Mouse (Mus musculus): Measurements from ENCODE around the gene Olfr649.

The Olfr649 gene

DNA sequence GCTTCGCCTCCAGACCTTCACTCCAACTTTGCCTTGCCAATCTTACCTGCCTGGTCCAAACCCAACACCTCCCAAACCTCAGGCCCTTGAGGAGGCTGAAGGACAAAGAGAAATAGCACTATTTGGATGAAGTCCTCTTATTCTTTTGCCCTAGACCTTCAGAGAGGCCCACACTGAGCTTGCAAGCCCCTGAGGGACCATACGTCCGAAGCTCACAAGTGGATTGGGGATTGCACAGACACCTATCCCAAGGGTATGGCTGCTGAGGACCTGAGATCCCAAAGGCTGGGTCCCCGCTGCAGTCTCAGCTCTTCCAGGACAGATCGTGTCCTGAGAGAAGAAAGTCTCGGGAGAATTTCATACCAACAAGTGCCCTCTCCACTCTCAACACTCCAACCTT, at the start of gene Olfr649:
Gene Olfr649 (minus strand): TSS at position 101 of the 400 bp plus-strand sequence.
- DNase-seq (ENCODE audit: low spot score): no peak

DNA sequence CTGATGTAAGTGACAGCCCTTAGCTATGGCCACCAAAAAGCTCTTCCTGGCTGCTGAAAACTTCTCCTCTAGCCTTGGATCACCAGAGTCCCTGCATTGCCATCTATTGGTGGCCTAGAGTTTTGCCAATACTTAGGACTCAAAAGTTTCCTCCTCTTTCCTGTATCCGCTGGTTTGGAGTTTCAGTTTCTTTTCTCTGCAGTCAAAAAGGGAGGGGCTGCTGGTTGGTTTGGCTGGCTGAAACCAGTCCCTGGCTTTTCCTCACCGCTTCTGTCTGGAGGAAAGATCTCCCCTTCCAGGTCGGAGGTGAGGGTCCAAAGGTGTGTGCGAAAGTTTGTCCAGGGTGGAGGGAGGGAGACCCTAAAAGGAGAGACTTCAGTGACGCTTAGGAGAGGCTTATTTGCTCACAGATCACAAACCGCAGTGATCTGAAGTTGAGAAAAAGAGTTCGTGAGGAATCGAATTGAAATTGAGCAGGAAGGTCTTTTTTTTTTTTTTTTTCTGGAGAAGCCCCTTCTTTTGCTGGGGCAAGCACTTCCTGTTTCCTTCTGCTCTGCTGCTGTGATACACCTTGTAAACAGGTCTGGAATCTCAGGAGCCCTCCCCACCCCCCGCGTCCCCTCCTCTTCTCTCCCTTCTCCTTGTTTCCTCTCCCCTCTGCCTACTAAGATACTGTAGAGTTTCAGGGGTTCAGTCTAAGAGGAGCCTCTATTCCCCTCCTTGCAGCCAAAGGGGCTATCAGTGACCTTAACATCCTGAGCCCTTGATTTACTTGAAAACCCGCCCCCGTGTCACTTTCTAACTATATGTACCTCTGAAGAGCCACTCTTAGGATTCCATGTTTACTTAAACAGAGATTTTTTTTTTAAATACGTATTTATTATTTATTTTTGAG, 48.7 kb upstream of the Olfr649 start, which contains the start of gene Trim34a:
Gene Trim34a (plus strand): TSS at position 171 of the 895 bp plus-strand sequence.
- DNase-seq (ENCODE audit: low spot score): peak; percentile 48

DNA sequence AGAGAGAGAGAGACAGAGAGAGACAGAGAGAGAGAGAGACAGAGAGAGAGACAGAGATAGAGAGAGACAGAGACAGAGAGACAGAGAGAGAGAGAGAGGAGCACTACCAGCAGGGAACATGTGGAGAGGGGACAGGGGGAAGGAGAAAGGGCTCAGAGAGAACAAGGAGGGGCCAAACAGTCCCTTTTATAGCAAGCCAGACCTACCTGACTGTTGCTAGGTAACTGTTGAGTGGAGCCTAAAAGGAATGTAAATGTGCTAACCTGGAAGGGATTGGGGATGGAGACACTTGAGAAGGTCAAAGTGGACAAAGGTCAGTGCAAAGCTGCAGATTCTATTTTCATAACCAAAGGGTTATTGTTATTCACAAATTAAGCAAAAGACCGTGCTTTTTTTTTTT, 47.8 kb upstream of the Olfr649 start:
- no peak for DNase-seq (ENCODE audit: low spot score)

DNA sequence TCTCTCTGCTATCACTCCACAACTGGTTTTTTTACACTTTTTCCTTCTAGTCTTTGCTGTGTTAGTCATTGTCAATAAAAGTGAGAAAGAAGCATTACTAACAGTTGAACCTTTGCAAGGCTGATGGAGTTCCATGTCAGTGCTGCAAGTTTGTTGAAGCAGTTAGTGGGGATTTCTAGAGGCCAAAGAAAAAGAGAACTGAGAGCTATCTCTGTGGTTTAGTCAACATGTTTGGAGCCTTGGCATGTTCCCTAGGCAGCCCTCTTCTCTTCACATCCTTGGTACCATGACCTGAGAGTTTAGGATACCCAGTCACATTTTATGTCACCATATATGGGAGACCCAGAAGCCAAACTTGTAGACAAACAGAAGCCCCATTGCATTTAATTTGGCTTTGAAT, 45.1 kb upstream of the Olfr649 start:
- DNase-seq (ENCODE audit: low spot score): no peak

DNA sequence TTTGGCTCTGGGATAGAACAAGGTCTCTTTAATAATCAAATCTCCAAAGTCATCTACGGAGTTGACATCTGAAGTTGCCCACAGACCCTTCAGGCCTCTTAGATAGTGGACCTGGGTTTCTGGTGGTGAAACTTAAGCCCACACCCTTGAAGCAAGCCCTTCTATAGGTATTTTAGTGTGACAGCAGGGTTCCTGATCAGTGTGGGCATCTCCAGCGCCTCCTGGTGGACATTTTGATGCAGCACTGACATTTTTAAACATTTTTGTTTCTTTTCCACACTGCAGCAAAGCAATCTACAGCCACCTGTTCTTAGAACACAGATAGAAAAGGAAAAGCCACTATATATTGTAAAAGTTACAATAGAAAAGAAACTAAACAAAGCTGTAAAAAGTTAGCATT, 35.4 kb upstream of the Olfr649 start:
- DNase-seq (ENCODE audit: low spot score): no peak

DNA sequence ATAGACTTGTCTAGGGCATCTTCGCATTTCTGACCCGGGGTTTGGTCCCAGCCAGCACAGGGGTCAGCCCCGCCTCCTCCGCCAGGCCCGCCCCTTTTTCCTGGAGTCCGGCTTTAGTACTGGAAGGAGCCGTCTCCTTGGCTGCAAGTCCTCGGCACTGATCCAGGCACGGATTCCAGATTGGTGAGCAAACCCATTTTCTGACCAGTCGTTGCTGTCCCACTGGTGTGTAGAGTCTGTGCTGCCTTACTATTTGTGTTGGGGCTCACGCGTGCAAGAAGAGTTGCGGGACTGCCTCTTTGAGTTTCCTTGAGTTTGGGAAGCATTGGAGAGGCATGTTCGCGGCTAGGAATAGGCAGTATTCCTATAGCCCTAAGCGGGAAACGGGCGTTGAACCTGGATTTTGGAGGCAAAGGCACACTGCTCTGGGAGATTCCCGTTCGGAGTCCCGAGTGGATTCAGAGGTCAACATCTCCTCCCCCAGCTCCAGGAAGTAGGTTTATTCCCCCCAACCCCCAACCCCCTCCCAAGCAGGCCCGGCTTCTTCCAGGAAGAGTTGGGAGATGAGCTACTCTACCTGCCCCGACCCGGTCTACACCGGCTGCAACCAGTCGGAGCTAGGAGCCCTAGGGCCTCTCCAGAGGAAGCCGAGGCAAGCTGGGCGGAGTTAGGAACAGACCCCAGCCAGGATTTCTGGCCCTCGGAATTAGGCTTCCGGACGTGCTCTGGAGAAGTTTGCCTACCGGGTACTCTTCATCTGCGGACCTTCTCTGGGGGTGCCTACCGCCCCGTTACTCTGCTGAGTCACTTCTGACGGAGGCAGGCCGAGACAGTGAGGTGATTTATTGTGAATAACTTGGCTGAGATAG, 23.1 kb upstream of the Olfr649 start, which contains the start of gene Trim6:
Gene Trim6 (plus strand): TSS at position 93 of the 869 bp plus-strand sequence.
- peak; percentile 73 for DNase-seq (ENCODE audit: low spot score)

DNA sequence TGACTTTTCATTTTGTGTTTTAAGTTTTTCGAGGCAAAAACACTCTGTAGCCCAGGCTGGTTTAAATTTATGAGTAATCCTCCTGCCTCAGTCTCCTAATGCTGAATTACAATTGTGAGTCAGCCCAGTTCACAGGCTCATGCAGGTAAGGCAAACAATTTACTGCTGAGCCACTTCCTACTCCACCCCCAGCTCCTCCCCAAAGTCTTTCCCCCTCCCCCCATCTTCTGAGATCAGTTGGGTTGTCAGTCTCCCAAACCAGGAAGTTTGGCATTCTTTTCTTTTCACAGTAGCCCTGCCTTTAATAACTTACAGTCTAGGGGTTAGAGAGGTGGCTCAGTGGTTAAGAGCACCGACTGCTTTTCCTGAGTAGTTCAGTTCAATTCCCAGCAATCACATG, 22.1 kb upstream of the Olfr649 start:
- no peak for DNase-seq (ENCODE audit: low spot score)

DNA sequence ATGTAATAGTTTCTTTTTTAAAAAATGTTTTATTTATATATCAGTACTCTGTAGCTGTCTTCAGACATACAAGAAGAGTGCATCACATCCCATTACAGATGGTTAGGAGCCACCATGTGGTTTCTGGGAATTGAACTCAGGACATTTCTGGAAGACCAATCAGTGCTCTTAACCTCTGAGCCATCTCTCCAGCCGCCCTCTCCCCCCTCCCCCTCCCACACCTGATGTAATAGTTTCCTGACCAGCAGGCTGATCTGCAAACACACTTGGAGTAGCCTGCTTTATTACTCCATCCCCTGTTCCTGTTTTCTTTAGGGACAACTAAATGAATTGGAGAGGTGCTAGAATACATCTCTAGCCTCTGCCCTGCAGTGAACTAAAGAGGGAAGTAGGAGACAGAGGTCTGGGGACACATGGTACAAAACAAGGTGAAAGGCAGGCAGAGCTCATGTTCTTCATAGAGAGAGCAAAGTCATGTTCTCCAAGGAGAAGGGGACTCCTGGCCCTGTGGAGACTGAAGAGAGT, 20.3 kb upstream of the Olfr649 start:
- DNase-seq (ENCODE audit: low spot score): no peak

DNA sequence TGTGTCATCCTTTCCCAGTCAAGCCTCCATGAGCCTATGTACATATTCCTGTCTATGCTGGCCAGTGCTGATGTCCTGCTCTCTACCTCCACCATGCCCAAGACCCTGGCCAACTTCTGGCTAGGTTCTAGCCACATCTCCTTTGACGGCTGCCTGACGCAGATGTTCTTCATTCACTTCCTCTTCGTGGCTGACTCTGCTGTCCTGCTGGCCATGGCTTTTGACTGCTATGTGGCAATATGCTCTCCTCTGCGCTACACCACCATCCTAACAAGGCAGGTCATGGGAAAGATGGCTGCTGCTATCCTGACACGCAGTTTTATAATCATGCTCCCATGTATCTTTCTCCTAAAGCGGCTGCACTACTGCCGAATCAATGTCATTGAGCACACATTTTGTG, 10.4 kb upstream of the Olfr649 start:
- DNase-seq (ENCODE audit: low spot score): no peak

DNA sequence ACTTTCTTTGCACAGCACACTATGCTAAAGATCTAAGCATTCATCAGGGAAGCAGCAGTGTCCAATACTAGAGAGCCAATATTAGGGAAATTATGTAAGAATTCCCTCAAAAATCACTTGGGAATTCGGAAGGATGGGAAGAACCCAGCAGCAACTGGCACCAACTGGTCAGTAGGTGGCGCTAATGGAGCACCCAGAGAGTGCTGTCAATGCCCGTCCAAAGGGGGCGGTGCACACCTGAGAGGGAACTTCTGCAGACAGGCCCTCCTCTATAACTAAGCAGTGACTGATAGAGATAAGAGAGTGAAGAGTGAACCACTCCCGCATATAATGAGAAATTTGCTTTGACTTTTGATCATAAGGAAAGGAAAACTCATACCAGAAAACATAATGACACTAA, 4.0 kb upstream of the Olfr649 start:
- peak; percentile 35 for DNase-seq (ENCODE audit: low spot score)

DNA sequence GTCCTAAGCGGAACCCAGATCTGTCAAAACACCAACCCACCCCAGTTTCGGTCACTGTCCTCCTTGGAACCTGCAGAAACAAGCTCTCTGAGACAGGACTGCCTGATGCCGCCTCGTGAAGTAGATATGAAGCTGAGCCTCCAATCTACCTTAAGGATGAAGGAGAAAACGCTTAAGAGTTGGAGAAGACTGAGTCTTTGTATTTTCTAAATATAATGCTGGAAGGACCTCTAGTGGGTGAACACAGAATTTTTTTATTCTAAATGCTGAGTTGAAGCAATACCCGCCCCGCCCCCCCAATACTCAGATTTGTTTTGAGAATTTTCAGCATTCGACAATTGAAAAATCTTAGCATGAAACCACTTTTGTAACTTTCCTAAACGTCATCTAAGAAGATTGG, 4.5 kb downstream of the Olfr649 start:
- no peak for DNase-seq (ENCODE audit: low spot score)

DNA sequence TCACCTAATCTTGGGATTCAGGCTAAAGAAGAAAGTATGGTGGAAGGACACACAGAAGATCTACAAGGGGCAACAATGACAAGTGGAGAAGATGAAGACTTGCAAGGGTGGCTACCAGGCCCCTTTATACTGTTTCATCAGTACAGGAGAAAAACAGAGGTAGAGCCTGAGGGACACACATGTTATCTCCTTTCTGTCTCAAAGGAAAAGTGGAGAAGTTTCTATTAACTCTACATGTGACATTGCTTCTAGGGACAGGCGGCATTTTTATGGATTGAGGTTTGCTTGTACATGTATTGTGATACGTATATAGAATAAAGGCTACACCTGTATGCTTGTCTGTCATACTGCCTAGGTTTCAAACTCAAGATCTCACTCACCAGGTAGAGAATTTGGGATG, 12.5 kb downstream of the Olfr649 start, which contains the start of gene Olfr648:
Gene Olfr648 (minus strand): TSS at position 101 of the 400 bp plus-strand sequence.
- DNase-seq (ENCODE audit: low spot score): no peak

DNA sequence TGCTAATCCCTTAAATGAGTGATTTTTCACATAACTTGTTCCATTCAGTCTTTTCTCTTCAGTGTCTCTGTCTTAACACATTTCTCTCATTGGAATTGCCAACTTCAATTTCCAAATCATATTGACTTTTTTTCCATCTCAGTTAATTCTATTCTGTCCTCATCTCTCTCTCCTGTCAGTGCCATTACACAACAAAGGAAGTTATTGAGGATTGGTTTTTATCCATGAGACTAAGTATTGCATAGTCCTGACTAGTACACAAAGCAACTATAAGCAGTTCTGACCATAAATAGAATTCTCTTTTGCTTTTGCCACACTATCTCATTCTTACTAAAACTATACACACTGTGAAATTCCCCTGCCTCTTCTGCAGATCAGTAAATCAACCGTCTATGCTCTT, 16.7 kb downstream of the Olfr649 start:
- no peak for DNase-seq (ENCODE audit: low spot score)

DNA sequence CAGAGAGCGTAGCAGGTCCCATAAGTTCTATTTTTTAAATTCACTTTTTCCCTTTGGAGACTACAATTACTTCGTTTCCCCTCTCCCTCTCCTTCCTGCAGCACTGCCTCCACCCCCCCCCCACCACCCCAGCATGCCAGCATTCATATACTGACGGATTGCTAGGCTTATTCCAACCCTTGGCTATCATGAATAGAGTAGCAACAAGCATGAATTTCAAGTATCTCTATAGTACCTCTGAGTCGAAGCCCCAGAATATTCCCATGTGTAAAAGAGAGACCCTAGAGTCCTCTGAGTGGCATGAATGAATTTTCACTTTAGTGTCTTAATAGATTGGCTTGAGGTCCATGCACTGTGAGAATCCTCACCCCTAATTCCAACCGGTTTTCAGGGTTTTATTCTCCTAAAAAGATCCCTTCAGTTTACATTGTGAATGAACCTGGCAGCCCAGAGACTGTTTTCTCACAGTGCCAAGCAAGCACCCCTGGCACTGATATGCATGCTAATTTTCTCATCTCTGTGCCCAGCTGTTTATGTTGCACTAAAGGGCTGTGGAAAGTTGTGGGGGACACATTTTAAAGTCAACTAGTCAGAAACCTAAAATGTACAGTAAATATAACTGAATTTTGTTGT, 17.2 kb downstream of the Olfr649 start:
- DNase-seq (ENCODE audit: low spot score): no peak

DNA sequence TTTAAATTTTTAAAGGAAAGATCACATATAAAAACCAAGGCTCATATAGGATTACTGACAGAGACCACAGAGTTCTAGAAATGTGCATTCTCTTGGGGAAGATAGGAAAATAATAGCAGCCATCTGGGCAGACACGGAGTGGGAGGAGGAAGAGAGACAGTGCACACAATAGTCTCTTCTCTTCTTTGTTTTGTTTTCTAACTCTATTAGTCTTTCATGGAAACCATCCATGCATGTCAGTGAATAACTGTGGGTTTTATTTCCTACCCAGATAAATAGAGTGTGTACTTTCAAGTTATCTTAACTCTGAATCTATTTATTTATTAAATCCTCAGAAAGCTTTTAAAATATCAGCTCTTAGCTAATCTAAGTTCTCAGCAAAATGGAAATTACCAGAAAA, 20.7 kb downstream of the Olfr649 start:
- no peak for DNase-seq (ENCODE audit: low spot score)

DNA sequence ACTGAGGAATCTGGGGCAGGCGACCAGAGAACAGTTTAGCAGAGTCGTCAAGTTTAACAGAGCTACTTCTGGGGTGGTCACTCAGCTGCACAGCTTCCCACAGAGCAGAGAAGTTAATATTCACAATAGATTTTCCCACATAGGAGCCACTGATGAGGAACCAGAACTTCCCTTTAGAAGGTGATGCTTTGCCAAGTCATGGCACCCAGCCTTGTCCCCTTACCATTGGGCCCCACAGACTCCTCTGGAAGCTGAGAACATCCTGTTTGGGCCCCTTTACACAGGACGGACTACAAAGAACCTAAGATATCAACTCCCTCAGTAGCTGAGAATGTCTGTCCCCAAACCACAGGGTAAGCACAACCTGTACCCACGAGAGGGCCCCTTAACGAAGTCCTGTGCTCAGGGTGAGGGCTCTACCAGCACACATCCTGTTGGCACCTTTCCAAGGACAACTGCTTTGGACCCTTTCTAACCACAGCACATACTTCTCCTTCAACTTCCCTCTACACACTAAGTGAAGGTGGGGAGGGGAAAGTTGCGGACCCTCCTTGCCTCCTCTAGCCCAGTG, 26.1 kb downstream of the Olfr649 start:
- no peak for DNase-seq (ENCODE audit: low spot score)

DNA sequence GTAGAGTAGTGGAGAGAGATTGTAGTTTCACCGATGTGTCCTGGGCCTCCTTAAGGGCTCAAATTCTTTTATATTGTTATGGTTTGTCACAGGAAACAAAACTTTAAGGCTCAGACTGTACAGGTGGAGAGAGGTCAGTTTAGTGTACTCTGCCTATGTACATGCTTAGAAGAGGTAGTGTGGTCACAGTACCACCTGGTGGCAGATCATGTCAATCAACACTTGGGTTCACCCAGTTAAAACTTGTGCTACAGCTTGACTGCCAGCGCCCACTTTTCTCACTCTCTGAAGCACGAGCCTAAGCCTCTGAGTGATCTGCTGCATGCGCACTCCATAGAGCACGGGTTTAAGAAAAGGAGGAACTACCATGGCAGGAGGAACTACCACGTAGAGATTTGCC, 28.7 kb downstream of the Olfr649 start:
- no peak for DNase-seq (ENCODE audit: low spot score)

DNA sequence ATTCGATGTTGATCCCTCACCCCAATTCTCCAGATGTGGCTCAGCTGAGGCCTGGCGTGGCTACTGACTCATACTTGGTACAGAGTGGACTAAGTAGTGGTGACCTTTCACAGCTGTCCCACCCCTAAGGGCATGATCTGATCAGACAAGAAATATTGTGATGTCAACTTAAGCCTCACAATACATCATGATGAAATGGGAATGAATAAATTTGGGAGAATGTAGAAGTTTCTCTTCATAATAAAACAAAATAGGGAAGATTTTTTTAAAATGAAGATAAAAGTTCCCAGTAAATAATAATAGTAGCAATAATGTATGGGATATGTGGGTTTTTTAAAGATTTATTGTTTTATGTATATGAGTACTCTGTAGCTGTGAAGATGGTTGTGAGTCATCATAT, 45.3 kb downstream of the Olfr649 start, which contains the start of gene Ubqlnl:
Gene Ubqlnl (minus strand): TSS at position 101 of the 400 bp plus-strand sequence.
- no peak for DNase-seq (ENCODE audit: low spot score)

DNA sequence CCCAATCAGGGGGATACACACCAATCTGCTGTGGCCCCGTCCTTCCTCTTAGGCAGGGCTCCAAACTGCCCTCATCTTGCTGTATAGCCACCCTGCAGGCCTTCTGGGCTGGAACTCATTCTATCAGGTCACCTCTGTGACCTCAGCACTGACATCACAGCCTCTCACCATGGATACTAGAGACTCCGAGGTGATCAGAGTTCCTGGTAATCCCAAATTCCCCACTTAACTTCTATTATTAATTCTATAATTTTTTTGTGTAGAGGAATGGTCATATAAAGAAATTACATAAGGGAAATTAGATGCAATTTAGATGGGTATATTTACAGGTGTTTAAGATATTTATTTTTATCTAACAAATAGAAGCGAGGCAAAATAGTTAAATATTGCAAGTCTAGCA, 52.6 kb downstream of the Olfr649 start, which contains the start of gene Ubqln3:
Gene Ubqln3 (minus strand): TSS at position 101 of the 400 bp plus-strand sequence.
- DNase-seq (ENCODE audit: low spot score): no peak
